8 mouse cellular contexts compared by ENCODE assay signal in the genomic region with DNA sequence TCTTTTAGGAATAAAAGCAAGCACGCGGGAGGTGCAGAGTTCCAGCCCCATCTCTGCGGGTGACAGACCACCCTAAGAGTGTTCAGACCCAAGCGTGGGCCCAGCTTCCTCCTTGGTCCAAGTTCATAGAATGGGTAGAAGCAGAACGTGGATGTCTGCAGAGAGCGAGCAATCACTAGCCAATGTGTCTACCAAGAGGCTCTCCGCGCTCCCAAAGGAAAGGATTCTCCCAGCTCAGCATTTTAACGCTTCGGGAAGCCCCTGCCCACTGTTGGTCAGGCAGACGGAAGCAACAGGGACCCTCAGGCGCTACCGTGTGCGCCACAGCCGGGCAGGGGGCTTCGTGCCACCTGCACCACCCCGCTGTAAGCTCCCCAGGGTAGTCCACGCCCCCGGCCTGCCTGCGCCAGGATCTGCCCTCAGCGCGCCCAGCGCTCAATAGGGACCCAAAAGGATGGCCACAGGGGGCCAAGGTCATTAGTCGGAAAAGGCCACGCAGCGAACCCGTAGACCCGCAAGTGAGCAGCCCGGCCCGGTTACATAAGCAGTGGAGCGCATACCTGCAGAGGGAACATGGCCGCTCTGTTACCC. TPM values are rescaled to one million over a fixed set of nuclear protein-coding genes. Genes with fewer than 3 reads are reported as not detected.
A peak's percentile ranks its signal among the peaks of the same experiment; 100 is the strongest.
DNase-seq lines count a peak whose midpoint lies in the region; ATAC-seq and TF ChIP-seq lines count a peak whose summit lies in the region.

No protein-coding gene starts in this region.

- H3K27me3 ChIP-seq in testis, adult 2 months (ENCODE audit: control insufficient read depth, insufficient read depth, low read length), result no peaks in the 10 kb centered on the region
- no peaks in the 10 kb centered on the region for H3K27me3 ChIP-seq in intestine, embryonic 15.5 days (replicated peaks)
- H3K27me3 ChIP-seq in neural tube, embryonic 14.5 days (ENCODE audit: control insufficient read depth, insufficient read depth, low read length), result no peaks in the 10 kb centered on the region

- peak overlapping the region; percentile 66 for H3K9ac ChIP-seq in intestine, embryonic 15.5 days
- peak overlapping the region; percentile 73 for H3K9ac ChIP-seq in neural tube, embryonic 14.5 days (replicated peaks; ENCODE audit: low read depth, low read length)

- WGBS in intestine, embryonic 15.5 days, result 3% methylated on average over 32 of the region's 32 CpGs
- WGBS in neural tube, embryonic 14.5 days, result 2% methylated on average over 32 of the region's 32 CpGs

- H3K9me3 ChIP-seq in intestine, embryonic 15.5 days, result no peaks in the 10 kb centered on the region
- no peaks in the 10 kb centered on the region for H3K9me3 ChIP-seq in neural tube, embryonic 14.5 days (ENCODE audit: control insufficient read depth, low read length)

- ATAC-seq in frontal cortex, adult (ENCODE audit: low TSS enrichment), result peak; percentile 31
- ATAC-seq in intestine, embryonic 15.5 days, result peak; percentile 24
- peak; percentile 45; the same call in 1 of the 2 replicates for ATAC-seq in neural tube, embryonic 14.5 days (ENCODE audit: low read depth)

- peak overlapping the region; percentile 45 for H3K27ac ChIP-seq in testis, adult 2 months (ENCODE audit: control insufficient read depth, insufficient read depth, low read depth, low read length)
- H3K27ac ChIP-seq in intestine, embryonic 15.5 days, result peak overlapping the region; percentile 64; the same call in 1 of the 2 replicates
- H3K27ac ChIP-seq in neural tube, embryonic 14.5 days (ENCODE audit: low read depth, low read length), result 0 out of 2 replicates have a peak overlapping the region, but pooled peaks have one; percentile 39

- no peak for TF ChIP-seq POLR2A in testis, adult 2 months (IDR thresholded peaks at IDR 0.05; ENCODE audit: control insufficient read depth, low read depth, low read length)

- H3K4me3 ChIP-seq in testis, adult 2 months (ENCODE audit: control insufficient read depth, low read depth, low read length), result peak overlapping the region; percentile 85
- H3K4me3 ChIP-seq in intestine, embryonic 15.5 days (replicated peaks), result peak overlapping the region; percentile 72
- H3K4me3 ChIP-seq in neural tube, embryonic 14.5 days (ENCODE audit: low read depth, low read length), result peak overlapping the region; percentile 58

- H3K4me1 ChIP-seq in testis, adult 2 months (ENCODE audit: control insufficient read depth, insufficient read depth, low read length), result peaks cover 18% of the 10 kb centered on the region
- H3K4me1 ChIP-seq in intestine, embryonic 15.5 days (replicated peaks), result peaks cover 11% of the 10 kb centered on the region
- peaks cover 6% of the 10 kb centered on the region for H3K4me1 ChIP-seq in neural tube, embryonic 14.5 days (ENCODE audit: control insufficient read depth, insufficient read depth, low read length)

- peak overlapping the region; percentile 95 for H3K4me2 ChIP-seq in intestine, embryonic 15.5 days (replicated peaks)
- H3K4me2 ChIP-seq in neural tube, embryonic 14.5 days (ENCODE audit: low read depth, low read length), result peak overlapping the region; percentile 83

- TF ChIP-seq CTCF in testis, adult 2 months (IDR thresholded peaks at IDR 0.05; ENCODE audit: control insufficient read depth, insufficient read depth, insufficient replicate concordance, low read depth, low read length), result no peak

- DNase-seq in frontal cortex, postnatal 14 days (ENCODE audit: low spot score in 2 of 2), result no peak
- DNase-seq in testis, postnatal 14 days (ENCODE audit: low spot score), result no peak
- no peak for DNase-seq in layer of hippocampus, adult 11-12 months (ENCODE audit: low spot score)
- DNase-seq in right cerebral cortex, postnatal 36 days (ENCODE audit: low spot score in 2 of 2), result no peak

- no peaks in the 10 kb centered on the region for H3K36me3 ChIP-seq in testis, adult 2 months (ENCODE audit: control insufficient read depth, insufficient read depth, low read length)
- H3K36me3 ChIP-seq in intestine, embryonic 15.5 days, result no peaks in the 10 kb centered on the region
- no peaks in the 10 kb centered on the region for H3K36me3 ChIP-seq in neural tube, embryonic 14.5 days (ENCODE audit: control insufficient read depth, insufficient read depth, low read length)

RNA-seq across cellular contexts. Expression of a gene that starts 0.5 kb away (rescaled TPM):
- 3.9 and 4.1 TPM in 2 replicates for polyA plus RNA-seq in testis, adult 2 months (2012; rRNA removed)
- 23.4 and 26.7 TPM in 2 replicates for polyA plus RNA-seq in intestine, embryonic 15.5 days (2015; fragmentation: Nextera tagmentation; extraction: Ambion mirVana)
- 22.8 and 36.1 TPM in 2 replicates for polyA plus RNA-seq in neural tube, embryonic 14.5 days (2014; fragmentation: Nextera tagmentation; extraction: Ambion mirVana)

RNA-seq across cellular contexts. Expression of a gene that starts 38.8 kb away (rescaled TPM):
- 17.6 and 20.3 TPM in 2 replicates for polyA plus RNA-seq in testis, adult 2 months (2012; rRNA removed)
- polyA plus RNA-seq in intestine, embryonic 15.5 days (2015; fragmentation: Nextera tagmentation; extraction: Ambion mirVana), result 270 and 290 TPM in 2 replicates
- polyA plus RNA-seq in neural tube, embryonic 14.5 days (2014; fragmentation: Nextera tagmentation; extraction: Ambion mirVana), result 96.7 and 110 TPM in 2 replicates

RNA-seq across cellular contexts. Expression of a gene that starts 51.5 kb away (rescaled TPM):
- 349 and 360 TPM in 2 replicates for polyA plus RNA-seq in testis, adult 2 months (2012; rRNA removed)
- 268 and 277 TPM in 2 replicates for polyA plus RNA-seq in intestine, embryonic 15.5 days (2015; fragmentation: Nextera tagmentation; extraction: Ambion mirVana)
- 312 and 336 TPM in 2 replicates for polyA plus RNA-seq in neural tube, embryonic 14.5 days (2014; fragmentation: Nextera tagmentation; extraction: Ambion mirVana)

RNA-seq across cellular contexts. Expression of a gene that starts 52.9 kb away (rescaled TPM):
- 0.54 and 0.67 TPM in 2 replicates for polyA plus RNA-seq in testis, adult 2 months (2012; rRNA removed)
- not detected in 2 replicates for polyA plus RNA-seq in intestine, embryonic 15.5 days (2015; fragmentation: Nextera tagmentation; extraction: Ambion mirVana)
- polyA plus RNA-seq in neural tube, embryonic 14.5 days (2014; fragmentation: Nextera tagmentation; extraction: Ambion mirVana), result not detected in 2 replicates
